Mouse (Mus musculus): ENCODE data around the gene Pim3. TPM values are rescaled to one million over a fixed set of nuclear protein-coding genes. Genes with fewer than 3 reads are reported as not detected.

Pim3 gene
- polyA plus RNA-seq, 1 experiment from 2014 or later: 64.1 TPM

- Histone ChIP-seq H3K9ac (ENCODE audit: low read length) (no peak overlapping the region), H3K4me3 (ENCODE audit: low read length) (no peak overlapping the region), H3K9me3 (ENCODE audit: control insufficient read depth, low read length) (no peaks in the 10 kb centered on the region), H3K27me3 (ENCODE audit: control insufficient read depth, insufficient read depth, low read depth, low read length) (no peaks in the 10 kb centered on the region), H3K36me3 (ENCODE audit: control insufficient read depth, insufficient read depth, low read length) (peaks cover 10% of the 10 kb centered on the region), H3K27ac (ENCODE audit: low read length) (no peak overlapping the region), H3K4me2 (ENCODE audit: low read depth, low read length) (no peak overlapping the region), H3K4me1 (replicated peaks; ENCODE audit: control insufficient read depth, insufficient read depth, low read length) (peaks cover 28% of the 10 kb centered on the region)
- ATAC-seq (ENCODE audit: low read depth): no peak
- WGBS: 85% methylated on average over 3 of the region's 3 CpGs
Measured at GRCm38 (mm10) chr15:88860781-88861180, 1.2 kb upstream of the Pim3 start.

DNA sequence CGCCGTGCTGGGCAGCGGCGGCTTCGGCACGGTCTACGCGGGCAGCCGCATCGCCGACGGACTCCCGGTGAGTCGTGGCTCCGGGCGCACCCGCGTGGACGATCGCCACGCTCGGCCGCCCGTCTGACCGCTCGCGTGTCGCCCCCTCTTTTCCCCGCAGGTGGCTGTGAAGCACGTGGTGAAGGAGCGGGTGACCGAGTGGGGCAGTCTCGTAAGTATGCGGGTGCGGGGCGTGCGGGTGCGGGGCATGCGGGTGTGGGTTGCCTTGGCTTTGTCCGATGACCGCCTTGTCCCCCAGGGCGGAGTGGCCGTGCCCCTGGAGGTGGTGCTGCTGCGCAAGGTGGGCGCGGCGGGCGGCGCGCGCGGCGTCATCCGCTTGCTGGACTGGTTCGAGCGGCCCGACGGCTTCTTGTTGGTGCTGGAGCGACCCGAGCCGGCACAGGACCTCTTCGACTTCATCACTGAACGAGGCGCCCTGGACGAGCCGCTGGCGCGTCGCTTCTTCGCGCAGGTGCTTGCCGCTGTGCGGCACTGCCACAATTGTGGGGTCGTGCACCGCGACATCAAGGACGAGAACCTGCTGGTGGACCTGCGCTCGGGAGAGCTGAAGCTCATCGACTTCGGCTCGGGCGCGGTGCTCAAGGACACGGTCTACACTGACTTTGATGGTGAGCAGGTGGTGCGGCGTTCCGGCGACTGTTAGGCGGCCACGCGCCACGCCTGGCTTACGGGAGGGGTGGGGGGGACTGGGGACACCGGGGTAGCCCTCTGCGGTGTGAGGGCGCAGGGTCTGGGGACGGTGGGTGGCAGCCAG, 1.1 kb downstream of the Pim3 start:
- no peak; the same call in 1 of the 2 replicates for ATAC-seq (ENCODE audit: low read depth)
- H3K9me3 ChIP-seq (ENCODE audit: control insufficient read depth, low read length): no peaks in the 10 kb centered on the region
- WGBS: under 1% methylated on average over 88 of the region's 98 CpGs
- peak overlapping the region; percentile 89 for H3K4me3 ChIP-seq (ENCODE audit: low read length)
- H3K4me2 ChIP-seq (ENCODE audit: low read depth, low read length): peak overlapping the region; percentile 84
- peaks cover 10% of the 10 kb centered on the region for H3K36me3 ChIP-seq (ENCODE audit: control insufficient read depth, insufficient read depth, low read length)
- peak overlapping the region; percentile 98 for H3K27ac ChIP-seq (ENCODE audit: low read length)
- H3K9ac ChIP-seq (ENCODE audit: low read length): peak overlapping the region; percentile 89
- no peaks in the 10 kb centered on the region for H3K27me3 ChIP-seq (ENCODE audit: control insufficient read depth, insufficient read depth, low read depth, low read length)
- peaks cover 45% of the 10 kb centered on the region for H3K4me1 ChIP-seq (replicated peaks; ENCODE audit: control insufficient read depth, insufficient read depth, low read length)

DNA sequence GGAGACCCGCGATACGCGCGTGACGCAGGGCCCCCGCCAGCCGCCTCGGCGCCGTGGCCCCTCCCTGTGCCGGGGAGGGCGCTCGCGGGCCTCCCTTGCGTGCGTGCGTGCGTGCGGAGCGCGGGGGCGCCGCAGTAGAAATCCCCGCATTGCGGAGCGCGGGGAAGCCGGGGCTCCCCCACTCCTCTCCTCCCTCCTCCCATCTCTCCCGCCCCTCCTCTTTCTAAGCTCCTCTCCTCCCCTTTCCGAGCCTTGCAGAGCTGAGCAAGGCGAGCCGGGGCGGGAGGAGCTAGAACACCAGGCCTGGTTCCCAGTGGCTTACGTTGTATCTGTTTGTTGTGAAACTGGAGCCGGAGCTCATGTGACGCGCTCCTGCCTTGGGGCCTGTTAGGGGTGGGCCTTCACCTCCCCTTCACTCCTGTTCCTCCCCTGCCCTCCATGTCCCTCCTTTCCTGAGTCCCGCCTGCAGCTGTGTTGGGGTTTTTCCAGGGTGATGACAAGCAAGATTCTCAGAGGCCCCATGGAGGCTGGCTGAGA, 1.8 kb downstream of the Pim3 start:
- peaks cover 45% of the 10 kb centered on the region for H3K4me1 ChIP-seq (replicated peaks; ENCODE audit: control insufficient read depth, insufficient read depth, low read length)
- peak overlapping the region; percentile 89 for H3K9ac ChIP-seq (ENCODE audit: low read length)
- 0% methylated on average over 27 of the region's 39 CpGs for WGBS
- H3K4me3 ChIP-seq (ENCODE audit: low read length): peak overlapping the region; percentile 89
- H3K27me3 ChIP-seq (ENCODE audit: control insufficient read depth, insufficient read depth, low read depth, low read length): no peaks in the 10 kb centered on the region
- H3K9me3 ChIP-seq (ENCODE audit: control insufficient read depth, low read length): no peaks in the 10 kb centered on the region
- H3K27ac ChIP-seq (ENCODE audit: low read length): peak overlapping the region; percentile 98
- peak overlapping the region; percentile 84 for H3K4me2 ChIP-seq (ENCODE audit: low read depth, low read length)
- peak; percentile 80 for ATAC-seq (ENCODE audit: low read depth)
- H3K36me3 ChIP-seq (ENCODE audit: control insufficient read depth, insufficient read depth, low read length): peaks cover 10% of the 10 kb centered on the region

GRCm38 (mm10) chr15:88864270-88865030, 2.5 kb downstream of the Pim3 start:
- WGBS: 26% methylated on average over 22 of the region's 22 CpGs
- Histone ChIP-seq H3K36me3 (ENCODE audit: control insufficient read depth, insufficient read depth, low read length) (peaks cover 10% of the 10 kb centered on the region), H3K9me3 (ENCODE audit: control insufficient read depth, low read length) (no peaks in the 10 kb centered on the region), H3K4me3 (ENCODE audit: low read length) (peak overlapping the region; percentile 89), H3K4me1 (replicated peaks; ENCODE audit: control insufficient read depth, insufficient read depth, low read length) (peaks cover 45% of the 10 kb centered on the region), H3K9ac (ENCODE audit: low read length) (peak overlapping the region; percentile 89), H3K27ac (ENCODE audit: low read length) (peak overlapping the region; percentile 98), H3K4me2 (ENCODE audit: low read depth, low read length) (peak overlapping the region; percentile 84), H3K27me3 (ENCODE audit: control insufficient read depth, insufficient read depth, low read depth, low read length) (no peaks in the 10 kb centered on the region)
- no peak for ATAC-seq (ENCODE audit: low read depth)

- no peak for ATAC-seq (ENCODE audit: low read depth)
- H3K9ac ChIP-seq (ENCODE audit: low read length): peak overlapping the region; percentile 89; the same call in 1 of the 2 replicates
- H3K4me1 ChIP-seq (replicated peaks; ENCODE audit: control insufficient read depth, insufficient read depth, low read length): peaks cover 45% of the 10 kb centered on the region
- WGBS: 86% methylated on average over 14 of the region's 14 CpGs
- H3K4me3 ChIP-seq (ENCODE audit: low read length): peak overlapping the region; percentile 89
- H3K27me3 ChIP-seq (ENCODE audit: control insufficient read depth, insufficient read depth, low read depth, low read length): no peaks in the 10 kb centered on the region
- no peaks in the 10 kb centered on the region for H3K9me3 ChIP-seq (ENCODE audit: control insufficient read depth, low read length)
- H3K36me3 ChIP-seq (ENCODE audit: control insufficient read depth, insufficient read depth, low read length): peaks cover 10% of the 10 kb centered on the region
- no peak overlapping the region for H3K27ac ChIP-seq (ENCODE audit: low read length)
- H3K4me2 ChIP-seq (ENCODE audit: low read depth, low read length): peak overlapping the region; percentile 84
Measured at GRCm38 (mm10) chr15:88865061-88865460, 3.1 kb downstream of the Pim3 start.

DNA sequence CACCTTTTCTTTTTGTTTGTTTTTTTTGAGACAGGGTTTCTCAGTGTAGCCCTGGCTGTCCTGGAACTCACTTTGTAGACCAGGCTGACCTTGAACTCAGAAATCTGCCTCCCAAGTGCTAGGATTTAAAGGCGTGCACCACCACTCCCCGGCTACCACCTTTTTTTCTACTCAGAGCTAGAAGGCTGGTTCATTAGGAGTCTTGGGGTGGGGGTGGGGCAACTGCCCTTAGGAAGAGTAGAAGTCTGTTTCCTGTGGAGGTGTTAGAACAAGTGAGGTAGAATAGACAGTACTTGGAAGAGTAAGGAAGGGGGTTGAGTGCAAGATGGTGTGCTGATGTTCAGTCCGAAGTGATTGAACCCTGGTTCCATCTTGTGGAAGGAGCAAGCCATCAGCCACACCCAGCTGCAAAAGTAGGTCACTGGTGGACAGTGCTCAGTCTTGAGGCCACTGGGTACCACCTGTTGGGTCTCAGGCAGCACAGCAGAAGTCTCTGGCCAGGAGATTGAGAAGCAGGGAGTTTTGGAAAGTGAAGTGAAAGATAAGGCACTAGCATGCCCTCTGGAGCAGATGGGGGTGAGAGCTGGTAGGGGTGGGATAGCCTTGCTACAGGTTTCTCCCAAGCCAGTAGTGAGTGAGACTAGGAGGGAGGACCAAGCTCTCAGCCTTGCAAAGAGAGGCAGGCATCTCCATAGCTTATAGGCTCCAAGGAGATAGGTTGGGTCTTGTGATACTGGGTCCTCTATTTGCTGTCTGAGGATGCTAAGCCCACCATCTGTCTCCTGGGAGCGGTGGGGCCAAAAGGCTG, 4.1 kb downstream of the Pim3 start:
- Histone ChIP-seq H3K4me1 (replicated peaks; ENCODE audit: control insufficient read depth, insufficient read depth, low read length) (peaks cover 45% of the 10 kb centered on the region), H3K27me3 (ENCODE audit: control insufficient read depth, insufficient read depth, low read depth, low read length) (no peaks in the 10 kb centered on the region), H3K4me3 (ENCODE audit: low read length) (no peak overlapping the region), H3K27ac (ENCODE audit: low read length) (peak overlapping the region; percentile 74), H3K4me2 (ENCODE audit: low read depth, low read length) (no peak overlapping the region), H3K9me3 (ENCODE audit: control insufficient read depth, low read length) (no peaks in the 10 kb centered on the region), H3K9ac (ENCODE audit: low read length) (0 out of 2 replicates have a peak overlapping the region, but pooled peaks have one; percentile 8), H3K36me3 (ENCODE audit: control insufficient read depth, insufficient read depth, low read length) (peaks cover 10% of the 10 kb centered on the region)
- no peak for ATAC-seq (ENCODE audit: low read depth)
- WGBS: 56% methylated on average over 4 of the region's 4 CpGs

GRCm38 (mm10) chr15:88866934-88867356, 5.0 kb downstream of the Pim3 start:
- Histone ChIP-seq H3K4me3 (ENCODE audit: low read length) (no peak overlapping the region), H3K4me1 (replicated peaks; ENCODE audit: control insufficient read depth, insufficient read depth, low read length) (peaks cover 41% of the 10 kb centered on the region), H3K9me3 (ENCODE audit: control insufficient read depth, low read length) (no peaks in the 10 kb centered on the region), H3K27me3 (ENCODE audit: control insufficient read depth, insufficient read depth, low read depth, low read length) (no peaks in the 10 kb centered on the region), H3K27ac (ENCODE audit: low read length) (peak overlapping the region; percentile 74), H3K9ac (ENCODE audit: low read length) (peak overlapping the region; percentile 8), H3K36me3 (ENCODE audit: control insufficient read depth, insufficient read depth, low read length) (peaks cover 10% of the 10 kb centered on the region), H3K4me2 (ENCODE audit: low read depth, low read length) (no peak overlapping the region)
- 40% methylated on average over 7 of the region's 7 CpGs for WGBS
- no peak for ATAC-seq (ENCODE audit: low read depth)

DNA sequence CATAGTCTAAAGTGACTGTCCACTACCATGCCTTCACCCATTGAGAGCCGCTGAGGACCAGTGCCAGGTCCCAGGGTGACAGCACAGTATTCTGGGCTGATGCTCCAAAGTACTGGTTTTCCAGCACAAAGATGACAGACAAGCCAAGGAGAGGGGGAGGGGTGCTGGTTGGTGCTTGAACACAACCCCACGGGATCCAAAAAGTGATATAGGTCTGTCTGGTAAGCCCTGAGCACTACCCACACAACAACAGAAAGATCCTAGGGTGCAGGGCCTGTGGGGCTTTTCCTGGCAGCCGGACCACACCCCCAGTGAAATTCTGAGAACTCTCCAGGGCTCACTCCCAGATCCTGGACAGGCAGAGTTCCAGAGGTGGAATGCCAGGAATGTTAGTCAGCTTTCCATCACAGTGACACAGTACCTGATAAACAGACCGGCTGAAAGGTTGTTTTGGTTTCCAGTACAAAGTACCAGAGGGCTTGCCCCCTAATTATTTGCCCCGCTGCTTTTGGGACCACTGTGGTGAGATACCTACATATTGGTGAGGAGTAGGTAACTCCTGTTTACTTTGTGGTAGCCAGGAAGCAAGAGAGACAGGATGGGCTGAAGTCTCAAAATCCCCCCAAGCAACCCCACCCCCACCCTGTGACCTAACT, 5.5 kb downstream of the Pim3 start:
- peak overlapping the region; percentile 74 for H3K27ac ChIP-seq (ENCODE audit: low read length)
- peaks cover 10% of the 10 kb centered on the region for H3K36me3 ChIP-seq (ENCODE audit: control insufficient read depth, insufficient read depth, low read length)
- H3K4me1 ChIP-seq (replicated peaks; ENCODE audit: control insufficient read depth, insufficient read depth, low read length): peaks cover 41% of the 10 kb centered on the region
- no peak overlapping the region for H3K4me2 ChIP-seq (ENCODE audit: low read depth, low read length)
- no peaks in the 10 kb centered on the region for H3K27me3 ChIP-seq (ENCODE audit: control insufficient read depth, insufficient read depth, low read depth, low read length)
- no peak for ATAC-seq (ENCODE audit: low read depth)
- no peaks in the 10 kb centered on the region for H3K9me3 ChIP-seq (ENCODE audit: control insufficient read depth, low read length)
- 15% methylated on average over 5 of the region's 5 CpGs for WGBS
- peak overlapping the region; percentile 8 for H3K9ac ChIP-seq (ENCODE audit: low read length)
- H3K4me3 ChIP-seq (ENCODE audit: low read length): no peak overlapping the region

Data from lung, embryonic 16.5 days (tissue).